Mouse (Mus musculus) stomach, postnatal 0 days (tissue): ENCODE results near the gene Hepacam. TPM values are rescaled to one million over a fixed set of nuclear protein-coding genes. Genes with fewer than 3 reads are reported as not detected.

Experiments used
- ATAC-seq: fragments of 200-750 bp; cut with Nextera tagmentation; 2 replicates; pipeline ENCODE4 v1.8.0; 2017; ENCODE audit not compliant: low FRiP score, low TSS enrichment
- DNase-seq: peaks from one replicate; pipeline ENCODE4 v3.0.0-alpha.2; 2016; ENCODE audit warnings: low spot score
- H3K27ac ChIP-seq: fragments of 300-500 bp; sonication (generic); replicated peaks from 2 replicates; pipeline ENCODE4 v1.5.1; 2014; ENCODE audit warnings: mild to moderate bottlenecking, control low read depth
- H3K27me3 ChIP-seq: fragments of 300-500 bp; sonication (generic); 2 replicates; pipeline ENCODE4 v1.6.1; 2014; ENCODE audit warnings: low read length; ENCODE audit not compliant: control insufficient read depth, insufficient read depth
- H3K36me3 ChIP-seq: fragments of 300-500 bp; sonication (generic); 2 replicates; pipeline ENCODE4 v1.6.1; 2014; ENCODE audit warnings: low read length, mixed read lengths; ENCODE audit not compliant: control insufficient read depth, insufficient read depth
- H3K4me1 ChIP-seq: fragments of 300-500 bp; sonication (generic); replicated peaks from 2 replicates; pipeline ENCODE4 v1.6.1; 2014; ENCODE audit warnings: antibody characterized with exemption; ENCODE audit not compliant: control insufficient read depth, insufficient read depth
- H3K4me2 ChIP-seq: fragments of 300-500 bp; sonication (generic); replicated peaks from 2 replicates; pipeline ENCODE4 v1.6.1; 2014; ENCODE audit warnings: low read depth, mild to moderate bottlenecking, control low read depth, moderate library complexity
- H3K4me3 ChIP-seq: fragments of 300-500 bp; sonication (generic); 2 replicates; pipeline ENCODE4 v1.5.1; 2014; ENCODE audit warnings: low read depth, low read length, control low read depth
- H3K9ac ChIP-seq: fragments of 300-500 bp; sonication (generic); 2 replicates; pipeline ENCODE4 v1.6.1; 2014; ENCODE audit warnings: mild to moderate bottlenecking, low read length, control low read depth, mixed read lengths
- H3K9me3 ChIP-seq: fragments of 300-500 bp; sonication (generic); 2 replicates; pipeline ENCODE4 v1.6.1; 2016; ENCODE audit warnings: low read length; ENCODE audit not compliant: control insufficient read depth
- CTCF ChIP-seq: IDR thresholded peaks from 2 replicates; pipeline ENCODE4 v1.5.1; 2016; ENCODE audit warnings: antibody characterized with exemption, low read depth, mild to moderate bottlenecking, moderate library complexity
- EP300 ChIP-seq: optimal IDR thresholded peaks from 2 replicates; pipeline ENCODE3; 2016; ENCODE audit warnings: antibody characterized with exemption
- WGBS: fragments of 180-500 bp; shearing (Covaris S2); extraction: QIAGEN DNeasy Blood & Tissue Kit; methylation state at CpG from one replicate; pipeline ENCODE4 v1.1.7; 2014; 5-methylcytosine and 5-hydroxymethylcytosine counted together
- polyA plus RNA-seq: library from polyadenylated mRNA; unstranded; fragments of >200 nt; fragmentation: Nextera tagmentation; extraction: Ambion mirVana; gene quantifications from 2 replicates; pipeline ENCODE4 v1.2.1, GENCODE M21; 2015

Hepacam gene
- polyA plus RNA-seq, 1 experiment from 2014 or later: 0.10 TPM

GRCm38 (mm10) chr9:37362881-37363280 lies 4.3 kb upstream of the Hepacam start:
- Histone ChIP-seq H3K4me1 (0 out of 2 replicates have a peak, but pooled peaks cover 3% of the 10 kb centered on the region), H3K9me3 (no peaks in the 10 kb centered on the region), H3K27me3 (no peaks in the 10 kb centered on the region), H3K4me2 (no peak overlapping the region), H3K27ac (no peak overlapping the region), H3K4me3 (no peak overlapping the region), H3K36me3 (no peaks in the 10 kb centered on the region), H3K9ac (no peak overlapping the region)
- no peak for DNase-seq
- ATAC-seq: no peak
- WGBS: 53% methylated on average over 1 of the region's 1 CpGs
- TF ChIP-seq EP300 (no peak), CTCF (no peak)

- ATAC-seq (no peak), DNase-seq (no peak)
- H3K9me3 ChIP-seq: no peaks in the 10 kb centered on the region
- 0 out of 2 replicates have a peak, but pooled peaks cover 3% of the 10 kb centered on the region for H3K4me1 ChIP-seq
- no peak overlapping the region for H3K4me2 ChIP-seq
- no peak overlapping the region for H3K27ac ChIP-seq
- H3K4me3 ChIP-seq: no peak overlapping the region
- no peaks in the 10 kb centered on the region for H3K36me3 ChIP-seq
- 64% methylated on average over 3 of the region's 3 CpGs for WGBS
- H3K27me3 ChIP-seq: no peaks in the 10 kb centered on the region
- H3K9ac ChIP-seq: no peak overlapping the region
- no peak for TF ChIP-seq CTCF
- no peak for TF ChIP-seq EP300
These were observed 3.6 kb upstream of the Hepacam start for GRCm38 (mm10) chr9:37363551-37363950.

- H3K36me3 ChIP-seq: no peaks in the 10 kb centered on the region
- 76% methylated on average over 3 of the region's 3 CpGs for WGBS
- TF ChIP-seq EP300 (no peak), CTCF (no peak)
- no peak for DNase-seq
- no peak overlapping the region for H3K4me3 ChIP-seq
- H3K27me3 ChIP-seq: no peaks in the 10 kb centered on the region
- H3K9me3 ChIP-seq: no peaks in the 10 kb centered on the region
- no peak overlapping the region for H3K4me2 ChIP-seq
- H3K27ac ChIP-seq: no peak overlapping the region
- no peak overlapping the region for H3K9ac ChIP-seq
- 0 out of 2 replicates have a peak, but pooled peaks cover 3% of the 10 kb centered on the region for H3K4me1 ChIP-seq
- ATAC-seq: no peak
These were observed 2.8 kb upstream of the Hepacam start for GRCm38 (mm10) chr9:37364392-37364791.

GRCm38 (mm10) chr9:37365706-37366105 lies 1.4 kb upstream of the Hepacam start:
- DNase-seq (no peak), ATAC-seq (no peak)
- TF ChIP-seq EP300 (no peak), CTCF (0 out of 2 replicates have a peak, but pooled peaks have one; percentile 8)
- H3K27ac ChIP-seq: no peak overlapping the region
- no peak overlapping the region for H3K4me2 ChIP-seq
- no peak overlapping the region for H3K9ac ChIP-seq
- no peaks in the 10 kb centered on the region for H3K36me3 ChIP-seq
- H3K4me3 ChIP-seq: no peak overlapping the region
- H3K9me3 ChIP-seq: no peaks in the 10 kb centered on the region
- H3K27me3 ChIP-seq: no peaks in the 10 kb centered on the region
- 58% methylated on average over 5 of the region's 5 CpGs for WGBS
- H3K4me1 ChIP-seq: no peaks in the 10 kb centered on the region

GRCm38 (mm10) chr9:37368081-37368830 lies 1.1 kb downstream of the Hepacam start:
- Histone ChIP-seq H3K9ac (no peak overlapping the region), H3K36me3 (no peaks in the 10 kb centered on the region), H3K4me2 (no peak overlapping the region), H3K9me3 (no peaks in the 10 kb centered on the region), H3K4me1 (no peaks in the 10 kb centered on the region), H3K4me3 (no peak overlapping the region), H3K27ac (no peak overlapping the region), H3K27me3 (no peaks in the 10 kb centered on the region)
- ATAC-seq (peak; percentile 45; the same call in 1 of the 2 replicates), DNase-seq (no peak)
- 56% methylated on average over 11 of the region's 11 CpGs for WGBS
- TF ChIP-seq EP300 (no peak), CTCF (0 out of 2 replicates have a peak, but pooled peaks have one; percentile 15)

- Histone ChIP-seq H3K4me1 (no peaks in the 10 kb centered on the region), H3K27ac (no peak overlapping the region), H3K9me3 (no peaks in the 10 kb centered on the region), H3K36me3 (no peaks in the 10 kb centered on the region), H3K4me3 (no peak overlapping the region), H3K4me2 (no peak overlapping the region), H3K9ac (no peak overlapping the region), H3K27me3 (no peaks in the 10 kb centered on the region)
- TF ChIP-seq CTCF (peak; percentile 29; the same call in 1 of the 2 replicates), EP300 (no peak)
- DNase-seq (no peak), ATAC-seq (peak; percentile 59; the same call in 1 of the 2 replicates)
- 69% methylated on average over 8 of the region's 8 CpGs for WGBS
These were observed 1.7 kb downstream of the Hepacam start for GRCm38 (mm10) chr9:37368860-37369259.
